Mouse (Mus musculus): ENCODE measurements around the gene Tatdn3.
"Not testable (repeated sequence)": the region's sequence is repeated elsewhere in the genome, so short reads cannot be mapped to it uniquely, and the experiment has no call there.

The Tatdn3 gene

DNA sequence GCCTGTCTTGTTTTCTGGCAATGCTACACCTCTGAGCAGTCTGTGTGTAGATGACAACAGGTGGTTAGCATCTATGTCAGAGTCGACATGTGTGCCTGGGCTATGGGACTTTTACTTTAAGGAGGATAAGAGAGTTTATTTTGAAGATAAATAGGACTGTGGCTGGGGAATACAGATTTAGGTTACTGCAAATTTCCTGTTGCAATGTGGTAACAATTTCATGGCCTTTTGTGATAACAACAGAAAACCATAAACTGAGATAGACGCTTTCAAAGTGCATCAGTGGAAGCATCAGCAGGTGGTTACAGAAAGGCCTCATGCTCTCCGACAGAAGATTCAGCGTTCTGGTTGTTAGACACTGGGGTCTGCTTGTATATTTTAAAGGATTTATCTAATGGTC is 10.8 kb upstream of the Tatdn3 start:
- DNase-seq = no peak

DNA sequence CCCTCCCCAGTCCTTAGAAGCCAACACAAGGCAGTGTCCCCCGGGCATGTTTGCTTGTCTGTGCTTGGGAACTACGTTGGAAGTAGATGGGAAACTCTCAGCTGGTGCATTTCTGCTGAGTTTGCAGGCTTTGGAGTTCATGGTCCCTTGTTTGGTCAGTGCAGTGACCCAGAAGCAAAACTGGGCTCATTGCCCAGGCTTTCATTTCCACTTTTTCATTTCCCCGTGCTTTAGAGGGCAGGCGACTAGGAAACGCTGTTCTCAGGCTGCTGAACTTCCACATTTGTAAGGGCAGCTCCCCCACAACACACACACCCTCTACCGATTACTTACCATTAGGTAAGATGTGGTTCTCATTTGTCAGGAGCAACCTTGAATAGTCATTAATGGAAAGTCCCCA is 10.3 kb upstream of the Tatdn3 start:
- peak; percentile 69 for DNase-seq

DNA sequence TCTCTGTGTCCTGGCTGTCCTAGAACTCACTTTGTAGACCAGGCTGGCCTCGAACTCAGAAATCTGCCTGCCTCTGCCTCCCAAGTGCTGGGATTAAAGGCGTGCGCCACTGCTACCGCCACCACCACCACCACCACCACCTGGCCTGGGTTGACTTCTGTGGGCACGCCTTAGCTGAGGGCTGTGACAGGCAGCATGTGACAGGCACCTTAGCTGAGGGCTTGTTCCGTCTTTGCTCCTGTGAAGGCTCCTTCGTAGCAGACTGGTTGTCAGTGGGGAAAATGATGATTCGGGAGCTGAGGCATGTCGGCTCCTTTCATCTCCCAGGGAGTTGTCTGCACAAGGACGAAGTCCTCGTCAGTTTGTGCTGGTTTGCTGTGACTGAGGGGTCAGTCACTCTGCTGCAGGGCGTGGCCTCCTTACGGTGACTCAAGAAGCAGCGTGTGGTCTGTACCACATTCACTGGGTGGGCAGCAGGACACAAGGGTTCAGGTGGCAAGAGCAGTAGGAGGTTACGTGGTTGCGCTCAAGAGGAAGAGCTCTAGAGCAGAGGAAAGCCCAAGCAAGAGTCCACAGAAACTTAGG is 9.7 kb upstream of the Tatdn3 start:
- DNase-seq = no peak

DNA sequence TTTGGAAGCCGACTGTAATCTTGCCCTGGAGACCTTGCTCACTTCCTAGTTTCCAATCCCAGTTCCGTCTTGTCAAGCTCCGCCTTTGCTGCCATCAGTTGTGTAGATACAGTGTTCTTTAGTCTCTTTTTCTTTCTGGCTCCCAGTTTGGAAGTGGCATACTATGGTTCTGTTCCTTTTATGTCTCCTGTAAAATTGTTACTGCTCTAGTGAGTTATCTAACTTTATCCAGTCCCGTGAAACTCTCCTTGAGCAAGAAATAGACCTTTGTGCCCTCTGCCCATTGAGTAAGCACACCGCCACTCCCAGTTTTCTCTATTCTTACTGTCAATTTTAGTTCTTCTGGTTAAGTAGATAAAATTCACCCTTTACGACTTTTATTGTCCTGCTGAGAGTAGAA is 8.9 kb upstream of the Tatdn3 start:
- DNase-seq = no peak

DNA sequence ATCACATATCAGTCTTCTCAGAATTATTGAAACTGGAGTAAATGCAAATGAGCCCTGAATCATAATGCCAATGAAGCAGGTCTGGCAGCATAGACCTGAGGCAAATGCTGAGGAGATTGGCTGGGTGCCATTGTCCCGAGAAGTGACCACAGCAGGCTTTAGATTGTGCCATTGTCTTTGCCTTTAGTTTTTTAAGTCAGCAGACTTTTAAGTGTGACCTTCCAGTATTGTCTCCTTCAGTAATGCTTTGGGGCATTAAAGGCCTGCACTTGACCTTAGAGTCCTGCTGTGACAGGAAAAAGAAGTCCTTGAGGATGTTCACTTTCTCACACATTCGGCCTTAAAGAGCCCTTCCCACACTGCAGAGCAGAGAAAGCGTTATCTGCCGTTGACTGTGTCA is 7.5 kb upstream of the Tatdn3 start:
- no peak for DNase-seq

DNA sequence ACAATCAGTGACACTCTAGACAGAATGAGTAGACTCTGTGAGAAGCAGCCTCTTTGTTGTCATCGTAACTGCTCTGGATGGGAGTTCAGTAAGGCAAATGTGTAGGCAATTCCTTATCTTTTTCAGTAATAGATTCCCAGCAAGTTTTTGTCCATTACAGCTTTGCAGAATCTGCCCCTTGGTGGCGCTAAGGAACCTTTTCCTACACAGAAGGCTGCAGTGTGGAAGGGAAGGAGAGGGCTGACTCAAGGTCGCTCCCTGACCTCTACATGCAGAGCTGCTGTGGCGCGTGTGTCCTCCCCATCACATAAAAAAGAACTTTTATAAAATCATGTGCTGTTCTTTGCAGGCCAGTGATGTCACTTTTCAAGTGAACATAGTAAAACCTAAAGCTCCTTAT is 5.6 kb upstream of the Tatdn3 start:
- no peak for DNase-seq

DNA sequence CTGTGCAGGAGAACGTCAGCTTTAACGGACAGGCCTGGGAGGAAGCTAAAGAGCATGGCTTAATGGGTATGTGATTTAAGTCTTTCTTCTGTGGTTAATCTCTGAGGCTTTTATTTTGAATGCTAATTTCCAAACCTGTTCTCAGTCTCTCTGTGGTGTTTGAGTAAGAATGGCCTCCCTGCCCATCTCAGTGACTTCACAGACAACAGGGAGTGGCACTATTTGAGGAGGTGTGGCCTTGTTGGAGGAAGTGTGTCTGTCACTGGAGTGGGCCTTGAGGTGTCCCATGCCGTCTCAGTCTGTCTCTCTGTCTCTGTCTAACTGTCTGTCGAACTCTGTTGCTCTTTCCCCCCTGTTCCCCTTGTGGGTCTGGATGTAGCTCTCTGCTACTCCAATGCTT is 2.5 kb upstream of the Tatdn3 start:
- DNase-seq = no peak

DNA sequence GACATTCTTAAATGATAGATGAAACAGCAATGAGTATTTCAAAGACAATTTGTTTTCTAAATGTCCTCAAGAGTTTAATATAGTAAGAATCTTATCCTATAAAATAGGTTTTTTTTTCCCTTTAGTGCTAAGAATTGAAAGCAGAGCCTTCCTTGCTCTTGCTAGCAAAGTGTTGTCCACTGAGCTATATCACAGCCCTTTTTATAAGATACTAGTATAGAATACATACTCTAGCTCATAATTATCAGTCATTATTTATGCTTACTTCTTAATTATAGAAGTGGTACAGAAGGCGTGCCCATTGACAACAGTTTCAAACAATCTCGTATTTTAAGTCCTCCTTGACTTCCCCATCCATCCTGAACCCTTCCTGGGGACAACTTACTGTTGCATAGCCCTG is 1.8 kb upstream of the Tatdn3 start:
- DNase-seq = no peak

DNA sequence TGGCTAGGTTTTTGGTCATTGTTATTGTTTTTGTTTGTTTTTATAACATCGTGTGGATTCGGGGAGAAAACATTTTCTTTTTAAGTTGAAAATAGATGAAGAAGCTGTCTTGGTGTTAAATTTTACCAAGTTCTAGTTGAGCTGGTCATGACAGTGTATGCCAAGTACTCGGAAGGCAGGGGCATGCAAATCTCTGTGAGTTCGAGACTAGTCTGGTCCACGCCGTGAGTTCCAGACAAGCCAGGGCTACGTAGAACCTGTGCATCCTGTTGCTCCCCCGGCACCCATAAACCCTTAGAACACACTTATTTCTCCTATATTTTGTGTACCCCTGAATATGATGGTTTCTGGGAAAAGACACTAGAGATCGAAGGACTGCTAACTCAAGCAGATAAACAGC is 968 bp upstream of the Tatdn3 start:
- no peak for DNase-seq

DNA sequence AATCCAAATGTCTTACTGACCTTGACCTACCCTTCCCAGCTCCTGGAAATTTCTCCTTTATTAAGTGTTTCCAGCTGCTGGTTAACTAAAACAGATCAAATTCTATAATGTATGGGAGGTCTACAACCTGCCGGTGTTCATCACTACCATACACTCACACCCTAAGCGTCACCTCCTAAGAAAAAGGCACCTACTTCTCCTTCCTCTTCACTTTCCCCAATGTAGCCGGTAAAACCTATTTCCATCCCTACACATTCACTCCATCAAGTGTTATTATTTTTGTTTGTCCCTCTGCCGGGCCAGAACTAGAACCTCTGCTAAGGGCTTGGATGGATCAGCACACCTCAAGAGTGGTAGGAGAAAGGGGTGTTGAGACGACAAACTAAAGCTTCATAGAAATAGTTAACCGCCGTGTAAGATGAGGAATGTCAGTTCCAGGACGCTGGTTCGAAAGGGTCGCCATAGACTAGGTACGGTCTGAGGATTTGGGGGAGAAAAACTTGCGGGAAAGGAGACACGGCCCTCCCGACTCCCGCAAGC is 421 bp downstream of the Tatdn3 start:
- DNase-seq = no peak

DNA sequence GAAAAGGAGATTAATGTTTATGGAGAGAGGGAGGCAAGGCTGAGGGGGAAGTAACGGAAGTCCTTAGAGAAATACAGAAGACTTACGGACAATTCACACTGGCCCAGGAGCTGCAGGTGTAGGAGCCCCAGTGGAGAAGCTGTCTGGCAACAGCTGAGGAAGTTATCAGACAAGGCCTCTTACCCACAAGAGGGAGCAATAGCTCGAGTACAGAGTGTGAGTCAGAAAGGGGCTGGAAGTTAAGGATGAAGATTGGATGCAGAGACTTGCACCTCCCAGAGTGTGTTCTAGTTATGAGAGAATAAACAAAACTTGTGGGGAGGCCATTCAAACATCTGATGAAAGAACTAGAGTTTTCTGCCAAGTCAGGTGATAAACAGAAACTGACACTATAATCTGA is 5.3 kb downstream of the Tatdn3 start:
- no peak for DNase-seq

DNA sequence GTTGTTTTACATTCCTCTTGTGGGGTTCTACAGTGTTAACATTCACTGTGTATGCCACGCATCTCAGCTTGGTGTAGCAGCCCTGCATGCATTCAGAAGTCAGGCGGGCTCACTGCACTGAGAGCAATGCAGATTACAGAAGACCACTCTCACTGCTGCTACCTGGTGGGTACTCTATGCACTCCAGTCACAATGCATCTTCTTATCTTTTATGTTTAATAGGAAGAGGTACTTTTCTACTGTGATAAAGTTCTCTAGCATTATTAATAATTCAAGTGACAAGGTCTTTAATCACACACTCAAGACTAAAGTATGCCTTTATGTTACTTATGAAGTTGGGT is 7.2 kb downstream of the Tatdn3 start:
- DNase-seq = no peak

DNA sequence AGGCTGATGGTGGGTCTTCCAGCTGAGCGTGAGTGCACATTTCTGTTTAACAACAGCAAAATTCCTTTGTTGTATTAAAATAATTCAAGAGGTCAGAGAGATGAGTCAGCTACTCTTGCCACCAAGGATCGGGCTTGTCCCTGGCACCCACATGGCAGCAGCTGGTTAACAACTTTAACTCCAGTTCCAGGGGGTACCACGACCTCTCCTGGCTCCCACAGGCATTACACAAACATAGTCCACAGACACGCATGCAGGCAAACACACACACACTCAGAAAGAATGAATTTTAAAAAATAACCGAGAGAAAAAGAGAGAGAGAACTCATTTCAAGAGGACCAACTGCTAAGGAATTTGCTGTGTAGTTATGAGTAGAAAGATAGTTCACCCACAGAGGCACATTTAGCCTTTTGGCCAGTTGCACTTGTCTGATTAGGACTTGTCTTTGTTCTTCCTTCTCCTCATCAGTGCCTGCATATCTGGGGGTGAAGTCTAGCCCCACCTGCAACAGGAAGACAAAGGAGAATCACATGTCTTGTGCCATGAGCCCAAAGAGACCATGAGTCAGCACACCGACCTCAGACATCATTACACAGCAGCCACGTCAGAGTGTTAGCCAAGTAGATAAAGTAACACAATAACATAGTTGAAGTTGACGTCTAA is 7.7 kb downstream of the Tatdn3 start:
- DNase-seq = peak; percentile 14

DNA sequence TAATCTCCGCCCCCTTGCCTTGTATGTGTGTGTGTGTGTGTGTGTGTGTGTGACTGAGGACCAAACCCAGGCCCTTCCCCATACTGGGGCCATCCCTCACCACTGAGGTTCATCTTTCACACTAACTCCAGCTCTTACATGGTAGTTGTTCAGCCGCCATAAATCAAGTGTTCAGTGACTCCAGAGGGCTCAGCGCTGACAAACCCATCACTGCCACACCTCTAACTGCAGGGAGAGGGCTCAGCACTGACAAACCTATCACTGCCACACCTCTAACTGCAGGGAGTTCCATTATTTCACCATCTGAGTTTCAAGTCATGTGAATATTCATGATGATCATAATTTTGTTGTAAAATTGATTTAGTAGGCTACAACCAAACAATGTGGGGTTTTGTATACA is 9.2 kb downstream of the Tatdn3 start:
- no peak for DNase-seq

DNA sequence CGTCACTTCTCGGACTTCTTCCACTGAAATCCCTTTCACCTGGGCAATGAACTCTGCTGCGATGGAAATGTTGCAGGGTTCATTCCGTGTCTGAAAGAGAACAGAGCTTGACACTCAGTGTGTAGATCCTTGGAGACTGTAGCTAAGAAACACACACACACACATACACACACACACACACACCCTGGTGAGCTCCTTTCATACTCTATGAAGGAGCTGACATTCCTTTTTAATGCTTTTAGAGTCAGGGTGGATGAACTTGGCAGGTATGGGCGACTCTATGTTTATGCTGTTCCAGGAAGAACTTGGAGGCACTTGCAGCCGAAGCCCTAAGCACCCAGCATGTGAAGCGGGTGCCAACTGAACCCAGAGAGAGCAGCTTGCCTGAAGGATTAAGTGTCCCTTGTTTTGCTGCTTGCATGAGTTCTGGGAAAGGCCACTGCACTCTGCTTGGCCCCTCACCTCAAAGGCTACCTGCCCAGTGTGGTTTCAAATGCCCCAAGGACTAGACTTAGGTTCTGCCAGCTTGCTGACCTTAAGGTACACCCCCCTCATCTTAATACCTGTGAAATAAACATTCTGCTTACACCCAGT is 16.4 kb downstream of the Tatdn3 start:
- no peak for DNase-seq

DNA sequence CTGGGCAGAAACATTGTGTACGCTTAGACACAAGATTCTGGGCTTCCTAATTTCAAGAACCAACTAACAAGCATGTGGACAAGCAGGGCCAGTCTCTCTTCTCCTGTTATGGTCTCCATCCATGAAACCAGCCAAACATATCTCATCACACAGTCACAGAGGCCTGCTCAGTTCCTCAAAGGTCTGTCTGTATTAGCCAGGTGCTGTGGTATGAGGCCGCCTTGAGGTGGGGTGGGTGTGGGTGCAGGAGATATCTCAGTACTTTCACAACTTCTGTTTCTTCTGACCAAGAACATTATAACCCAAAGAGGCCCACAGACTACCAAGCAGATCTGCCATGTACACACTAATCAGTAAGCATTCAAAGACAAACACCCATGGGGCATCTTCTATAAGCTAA is 17.5 kb downstream of the Tatdn3 start:
- no peak for DNase-seq

DNA sequence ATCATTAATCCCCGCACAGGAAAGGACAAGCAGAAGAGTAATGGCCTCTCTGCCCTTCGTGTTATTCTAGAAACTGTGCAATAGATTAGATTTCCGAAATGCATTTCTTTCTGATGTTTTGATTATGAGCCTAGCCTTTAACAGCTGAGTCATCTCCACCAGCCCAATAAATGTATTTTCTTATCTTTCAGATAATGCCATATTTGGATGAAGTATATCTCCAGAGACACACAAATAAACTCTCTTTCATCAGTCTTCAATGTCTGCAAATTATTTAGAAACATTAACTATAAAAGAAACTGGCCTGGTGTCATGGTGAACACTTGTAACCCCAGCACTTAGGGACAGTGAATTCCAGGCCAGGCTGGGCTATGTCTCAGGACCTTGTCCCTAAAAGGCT is 20.0 kb downstream of the Tatdn3 start:
- no peak for DNase-seq

DNA sequence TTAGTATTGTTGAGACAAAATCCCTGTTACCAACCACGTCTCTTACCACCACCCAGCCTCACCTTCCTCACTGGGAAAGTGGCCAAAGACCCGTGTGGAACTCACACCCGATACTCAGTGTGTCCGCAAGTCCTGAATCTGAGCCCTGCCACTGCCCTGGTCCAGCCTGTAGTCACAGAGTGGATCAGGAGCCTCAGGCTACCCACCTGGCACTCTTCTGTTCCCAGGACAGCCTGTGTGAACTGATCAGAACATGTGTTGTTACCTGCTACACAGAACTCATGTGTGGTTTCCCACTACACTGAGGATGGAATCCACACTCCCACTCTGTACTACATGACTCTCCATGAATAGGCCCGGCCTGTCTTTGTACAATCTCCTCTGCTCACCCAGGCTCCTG is 20.6 kb downstream of the Tatdn3 start:
- no peak for DNase-seq

DNA sequence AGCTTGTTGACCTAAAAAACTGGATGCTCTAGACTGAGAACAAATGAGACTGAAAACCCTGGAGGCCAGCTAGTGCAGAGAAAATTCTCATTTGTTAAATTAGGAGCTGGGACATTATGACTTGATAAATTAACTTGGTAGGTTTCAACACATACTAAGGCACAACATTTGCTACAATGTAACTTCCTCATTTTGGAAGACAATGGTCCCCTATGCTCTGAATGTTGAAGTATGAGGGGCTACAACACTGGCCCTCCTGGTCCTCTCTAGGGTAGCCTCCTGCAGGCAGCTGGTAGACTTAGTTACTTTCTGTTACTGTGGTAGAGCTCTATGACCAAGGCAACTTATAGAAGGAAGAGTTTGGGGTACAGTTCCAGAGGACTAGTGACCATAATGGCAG is 21.4 kb downstream of the Tatdn3 start:
- no peak for DNase-seq

DNA sequence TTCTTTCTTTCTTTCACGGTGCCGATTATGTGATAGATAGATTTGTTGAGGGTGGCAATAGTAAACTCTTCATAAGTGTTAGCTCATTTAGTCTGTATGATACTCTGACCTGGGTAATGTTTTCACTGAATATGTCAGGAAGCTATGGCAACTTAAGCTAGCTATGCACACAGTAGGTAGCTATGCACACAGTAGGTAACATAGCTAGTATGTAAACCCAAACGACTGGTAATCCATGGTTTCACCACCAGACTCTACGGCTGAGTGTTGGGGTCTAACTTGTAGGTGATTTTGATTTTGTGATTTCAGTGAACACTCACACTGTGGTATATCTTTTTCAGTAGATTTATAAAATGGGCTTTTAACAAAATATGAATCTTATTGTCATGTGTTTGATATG is 24.7 kb downstream of the Tatdn3 start:
- no peak for DNase-seq

DNA sequence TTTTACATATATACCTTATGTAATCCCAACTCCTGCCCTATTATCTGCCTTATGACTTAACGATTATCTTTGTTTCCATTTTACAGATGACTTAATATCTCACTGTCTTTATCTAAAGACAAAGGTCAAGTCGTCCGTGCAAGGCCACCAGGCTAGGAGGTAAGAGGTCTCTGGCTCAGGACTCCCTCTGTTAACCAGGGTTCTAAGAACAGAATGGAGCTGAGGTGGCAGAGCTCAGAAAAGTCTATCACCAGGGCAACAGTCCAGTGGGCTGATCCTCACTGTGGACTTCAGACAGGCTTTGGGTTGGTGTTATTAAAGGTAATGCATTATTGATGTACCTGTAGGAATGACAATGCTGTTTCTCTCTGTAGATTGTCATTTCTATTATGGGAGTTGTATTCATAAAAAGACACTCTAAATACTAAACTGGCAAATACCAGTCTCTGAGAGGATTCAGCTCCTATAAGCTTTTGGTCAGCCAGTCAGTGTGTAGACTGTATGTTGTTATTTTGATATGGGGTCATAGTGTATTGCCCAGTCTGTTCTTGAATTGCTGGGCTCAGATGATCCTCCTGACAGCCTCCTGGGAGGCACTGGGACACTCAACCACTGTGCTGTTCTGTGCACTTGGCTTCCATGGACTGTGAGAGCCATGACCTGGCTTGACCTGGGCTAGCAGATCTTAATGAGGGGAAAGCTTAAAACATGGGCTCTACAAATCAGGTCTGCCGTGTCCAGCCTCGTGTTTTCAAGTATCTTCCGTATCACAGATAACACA is 26.0 kb downstream of the Tatdn3 start, which contains the start of gene Spata45:
Gene Spata45 (plus strand): TSS at position 86 of the 781 bp plus-strand sequence.
- no peak for DNase-seq

DNA sequence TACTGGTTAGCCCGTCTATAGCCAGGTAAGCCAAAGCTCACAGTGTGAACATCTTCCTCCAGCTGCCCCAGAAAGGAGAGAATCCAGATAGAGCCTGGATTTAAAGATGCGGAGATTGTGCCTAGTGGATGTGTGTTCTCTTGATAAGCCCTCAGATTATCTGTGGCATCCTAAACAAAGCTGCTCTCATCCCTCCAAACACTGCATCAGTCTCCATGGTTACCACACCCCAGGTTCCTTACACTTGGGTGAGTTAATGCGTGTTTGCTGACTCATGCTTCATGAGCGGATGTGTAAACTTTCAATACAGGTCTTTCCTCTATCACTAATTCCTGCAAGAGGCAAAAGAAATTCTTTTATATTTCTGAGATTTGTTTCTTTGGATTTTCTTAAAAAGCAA is 27.1 kb downstream of the Tatdn3 start:
- DNase-seq = no peak

DNA sequence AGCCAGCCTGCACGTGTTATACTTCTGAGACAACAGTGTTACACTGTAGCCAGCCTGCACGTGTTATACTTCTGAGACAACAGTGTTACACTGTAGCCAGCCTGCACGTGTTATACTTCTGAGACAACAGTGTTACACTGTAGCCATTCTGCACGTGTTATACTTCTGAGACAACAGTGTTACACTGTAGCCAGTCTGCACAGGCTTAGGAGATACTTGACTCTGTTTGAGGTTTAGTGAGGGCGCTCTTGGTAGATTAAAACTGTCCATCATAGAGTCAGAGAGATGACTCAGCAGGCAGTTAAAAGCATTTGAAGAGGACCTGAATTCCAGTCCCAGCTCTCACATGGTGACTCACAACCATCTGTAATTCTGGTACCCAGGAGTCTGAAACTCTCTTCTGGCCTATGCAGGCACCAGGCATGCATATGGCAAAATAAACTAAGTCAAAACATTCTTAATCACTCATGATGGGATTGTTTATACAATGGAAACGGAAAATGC is 31.8 kb downstream of the Tatdn3 start:
- not testable (repeated sequence) for DNase-seq

DNA sequence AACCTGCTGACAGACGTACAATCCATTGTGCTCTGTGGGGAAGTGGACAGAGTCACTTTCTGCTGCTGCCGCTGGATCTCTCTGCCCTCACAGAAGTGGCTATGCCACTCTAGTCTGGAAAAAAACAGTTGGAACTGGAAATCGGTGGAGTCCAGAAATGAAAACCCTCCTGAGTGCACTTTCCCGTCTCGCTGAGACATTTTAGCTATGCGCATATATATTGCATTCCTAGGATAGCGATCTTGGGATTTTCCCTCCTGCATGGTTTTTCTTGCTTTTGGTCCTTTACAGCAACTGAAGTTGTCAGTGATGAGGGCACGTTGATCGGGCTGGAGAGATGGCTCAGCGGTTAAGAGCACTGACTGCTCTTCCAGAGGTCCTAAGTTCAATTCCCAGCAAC is 32.5 kb downstream of the Tatdn3 start:
- no peak for DNase-seq

Measured in lung, postnatal 10 days (tissue).